Mouse (Mus musculus) cerebellum, adult 9-11 months (tissue): ENCODE results near the gene Mup1.
"Not testable (repeated sequence)": the region's sequence is repeated elsewhere in the genome, so short reads cannot be mapped to it uniquely, and the experiment has no call there.

ENCODE experiments used
- DNase-seq: peaks from one replicate; pipeline ENCODE4 v3.0.0; 2022

The Mup1 gene

DNA sequence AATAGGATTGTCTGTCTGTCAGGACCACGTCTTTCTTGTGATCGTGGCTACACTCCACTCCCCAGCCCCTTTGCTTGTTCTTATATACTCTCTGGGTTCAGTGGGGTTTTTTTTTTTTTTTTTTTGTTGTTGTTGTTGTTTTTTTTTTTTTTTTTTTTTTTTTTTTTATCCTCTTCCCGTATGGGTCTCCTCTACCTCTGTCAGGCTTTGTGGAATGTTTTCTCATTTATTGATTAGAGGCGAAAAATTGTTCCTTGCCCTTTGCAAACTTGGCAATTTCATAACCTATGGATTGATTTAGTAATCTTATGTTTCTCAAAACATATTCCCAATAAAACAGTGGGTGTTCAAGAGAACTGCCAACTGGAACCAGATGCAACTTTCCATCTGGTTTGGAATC, at the start of gene Mup1:
TSS of gene Mup1 (minus strand) at position 101 of the 400 bp plus-strand sequence.
- DNase-seq = not testable (repeated sequence)
